Mouse (Mus musculus): ENCODE measurements around the gene Slc23a3.

DNA sequence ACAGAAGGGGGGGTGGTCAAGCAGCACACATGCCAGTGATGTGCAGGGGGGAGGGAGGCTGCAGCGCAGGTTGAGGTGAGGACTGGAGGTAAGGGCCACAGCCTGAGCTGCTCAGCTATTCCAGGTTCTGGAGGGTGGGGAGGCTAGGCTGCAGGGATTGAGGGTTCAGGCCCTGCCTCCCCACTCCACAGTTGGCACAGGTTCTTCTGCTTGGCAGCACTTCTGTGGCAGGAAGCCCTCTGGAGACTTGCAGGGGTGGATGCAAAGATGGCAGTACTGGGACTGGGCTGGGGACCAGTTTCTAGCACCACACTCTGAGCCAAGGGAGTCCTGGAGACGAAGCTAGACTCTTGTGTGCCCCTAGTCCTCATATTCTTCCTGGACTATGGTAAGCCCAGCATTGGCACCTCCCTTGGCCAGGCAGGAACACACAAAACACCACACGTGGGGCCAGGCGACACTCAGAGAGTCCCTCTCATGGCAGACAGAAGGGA lies 47.7 kb upstream of the Slc23a3 start:
- TF ChIP-seq CTCF (conservative IDR thresholded peaks at IDR 0.05 in 1 of 2, IDR thresholded peaks at IDR 0.05 in 1 of 2; ENCODE audit: low read depth in 2 of 2, low read length in 2 of 2) (no peak), SIN3A (IDR thresholded peaks at IDR 0.05; ENCODE audit: low read length) (no peak), MAZ (IDR thresholded peaks at IDR 0.05; ENCODE audit: low read depth, low read length) (no peak), POLR2A (IDR thresholded peaks at IDR 0.05; ENCODE audit: low read depth, low read length) (no peak), ZMIZ1 (IDR thresholded peaks at IDR 0.05; ENCODE audit: low read depth, low read length) (no peak)
